In the genomic region with DNA sequence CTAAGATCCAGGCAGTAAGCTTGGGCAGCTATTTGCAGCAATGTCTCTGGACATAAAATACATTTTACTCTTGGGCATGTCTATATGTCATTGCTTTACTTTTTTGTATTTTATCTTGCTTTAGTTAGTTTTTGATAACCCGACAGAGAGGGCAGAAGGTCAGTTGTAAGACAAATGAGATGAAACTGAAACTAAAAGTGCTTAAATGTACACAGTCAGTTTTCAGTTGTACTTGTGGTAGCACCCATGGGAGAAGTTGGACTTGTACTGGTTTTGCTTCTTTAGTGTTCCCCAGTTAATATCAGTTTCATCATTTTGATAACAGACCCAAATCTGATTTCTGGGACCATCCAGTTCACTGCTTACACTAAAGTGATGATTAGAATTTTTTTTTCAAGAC, we compare ENCODE assay signal across 26 mouse cellular contexts. TPM values are rescaled to one million over a fixed set of nuclear protein-coding genes. Genes with fewer than 3 reads are reported as not detected.
A peak's percentile ranks its signal among the peaks of the same experiment; 100 is the strongest.
DNase-seq lines count a peak whose midpoint lies in the region; TF ChIP-seq lines count a peak whose summit lies in the region.
"Had no signal": no experiment of that assay in that cellular context is flagged by ENCODE, and none has a peak within 500 bp of the region (broad histone marks: within the 10 kb centered on the region; RNA-seq: fewer than 3 reads in every experiment).

No protein-coding gene starts in this region.

- H3K4me2 ChIP-seq in myocyte (ENCODE audit: low read depth): peak overlapping the region; percentile 24
- H3K4me2 ChIP-seq: embryonic facial prominence, embryonic 13.5 days; forebrain, embryonic 15.5 days; heart, embryonic 13.5 days; intestine, embryonic 15.5 days; midbrain, embryonic 11.5 days had no signal

- H3K36me3 ChIP-seq in myocyte (ENCODE audit: control insufficient read depth, insufficient read depth): no peaks in the 10 kb centered on the region
- H3K36me3 ChIP-seq: embryonic facial prominence, embryonic 13.5 days; forebrain, embryonic 10.5 days; forebrain, embryonic 15.5 days; heart, embryonic 13.5 days; intestine, embryonic 15.5 days had no signal

- no peak for TF ChIP-seq POLR2A in myocyte (IDR thresholded peaks at IDR 0.05; ENCODE audit: insufficient read length, low read depth)

- peak; percentile 14 for DNase-seq in 3T3-L1 (ENCODE audit: low read depth, low spot score)
- peak; percentile 31 for DNase-seq in CD4-positive helper T cell, adult 2 months (ENCODE audit: low read depth, low spot score)
- peak; percentile 35 for DNase-seq in induced T-regulatory cell, adult 2 months (ENCODE audit: low read depth)
- DNase-seq in c-Kit-positive CD71-positive TER-119-positive erythroid progenitor cells, embryonic 14.5 days (ENCODE audit: low spot score): no peak
- no peak for DNase-seq in kidney, postnatal 36 days
- DNase-seq in left cerebral cortex, adult 11 months (ENCODE audit: low spot score): no peak
- DNase-seq: adrenal gland, postnatal 10 days; cerebellum, adult 11-12 months; cerebellum, adult 9-11 months; gastrocnemius, adult 2 months; gastrocnemius, postnatal 36 days; heart, adult 2 months; heart, postnatal 10 days; kidney, adult 8-10 months; liver; lung, adult 18-20 months; retina, postnatal 1 day; right cerebral cortex, postnatal 14 days; thymus, postnatal 36 days had no signal

- peaks cover 6% of the 10 kb centered on the region for H3K79me2 ChIP-seq in myocyte (ENCODE audit: control insufficient read depth, insufficient read depth)

- no peaks in the 10 kb centered on the region for H3K27me3 ChIP-seq in myocyte (ENCODE audit: control insufficient read depth, insufficient read depth, insufficient read length)
- H3K27me3 ChIP-seq: embryonic facial prominence, embryonic 13.5 days; forebrain, embryonic 15.5 days; heart, embryonic 13.5 days; intestine, embryonic 15.5 days had no signal

- H3ac ChIP-seq in myocyte (ENCODE audit: control insufficient read depth, insufficient read length): no peak overlapping the region

- no peak overlapping the region for H3K4me3 ChIP-seq in myocyte
- H3K4me3 ChIP-seq: embryonic facial prominence, embryonic 13.5 days; forebrain, embryonic 10.5 days; forebrain, embryonic 15.5 days; gastrocnemius, adult 2 months; heart, adult 2 months; heart, embryonic 13.5 days; intestine, embryonic 15.5 days had no signal

TF ChIP-seq in myocyte, 11 proteins besides CTCF, POLR2A, EP300 and RAD21:
- TF ChIP-seq POLR2AphosphoS2 (IDR thresholded peaks at IDR 0.05; ENCODE audit: insufficient read length, low read depth) (no peak), MYOG (IDR thresholded peaks at IDR 0.05; ENCODE audit: control insufficient read depth in 1 of 3, insufficient read depth in 1 of 3, insufficient read length in 2 of 3, low read depth in 2 of 3) (no peak), MYOD1 (IDR thresholded peaks at IDR 0.05; ENCODE audit: control insufficient read depth in 1 of 3, insufficient read length in 2 of 3, low read depth in 2 of 3) (no peak), CEBPB (IDR thresholded peaks at IDR 0.05; ENCODE audit: insufficient read depth, poor library complexity, severe bottlenecking) (no peak), USF1 (IDR thresholded peaks at IDR 0.05; ENCODE audit: low read depth) (no peak), E2F4 (IDR thresholded peaks at IDR 0.05; ENCODE audit: insufficient read depth) (no peak), SRF (IDR thresholded peaks at IDR 0.05; ENCODE audit: control insufficient read depth, insufficient read length, low read depth) (no peak), MAX (IDR thresholded peaks at IDR 0.05; ENCODE audit: low read depth) (no peak), TCF3 (IDR thresholded peaks at IDR 0.05; ENCODE audit: insufficient read length, low read depth) (no peak), REST (IDR thresholded peaks at IDR 0.05; ENCODE audit: insufficient read depth, insufficient read length) (no peak), TCF12 (IDR thresholded peaks at IDR 0.05; ENCODE audit: insufficient read depth, poor library complexity, severe bottlenecking) (no peak)

RNA-seq across cellular contexts. Expression of a gene that starts 24.6 kb away (rescaled TPM):
- 3.3 TPM for polyA plus RNA-seq in myocyte (2012; fragmentation: generic; extraction: Trizol)

Comparison
In these comparisons a context has a peak if more than half of its experiments do, and no peak if none do; other contexts are left out.
1. DNase-seq: peak in 3T3-L1 (single experiment), CD4-positive helper T cell, adult 2 months (single experiment) and induced T-regulatory cell, adult 2 months (single experiment); none in c-Kit-positive CD71-positive TER-119-positive erythroid progenitor cells, embryonic 14.5 days (single experiment), kidney, postnatal 36 days (0 of 2) and left cerebral cortex, adult 11 months (single experiment).